In genomic region chr6:131321854-131322639, GRCm38 (mm10) we compare ENCODE assay signal across 22 mouse cellular contexts. TPM values are rescaled to one million over a fixed set of nuclear protein-coding genes. Genes with fewer than 3 reads are reported as not detected.
DNase-seq lines count a peak whose midpoint lies in the region; ATAC-seq and TF ChIP-seq lines count a peak whose summit lies in the region.
"Had no signal": no experiment of that assay in that cellular context is flagged by ENCODE, and none has a peak within 500 bp of the region (broad histone marks: within the 10 kb centered on the region; RNA-seq: fewer than 3 reads in every experiment).

No protein-coding gene starts in this region.

- WGBS in intestine, embryonic 16.5 days: 49% methylated on average over 3 of the region's 3 CpGs
- WGBS in stomach, embryonic 16.5 days: 60% methylated on average over 3 of the region's 3 CpGs

- no peak overlapping the region for H3K9ac ChIP-seq in intestine, embryonic 16.5 days (ENCODE audit: low read depth, low read length)
- no peak overlapping the region for H3K9ac ChIP-seq in stomach, embryonic 16.5 days (ENCODE audit: low read length)
- H3K9ac ChIP-seq: embryonic facial prominence, embryonic 13.5 days; forebrain, embryonic 12.5 days; heart, embryonic 12.5 days; hindbrain, embryonic 14.5 days had no signal

- no peaks in the 10 kb centered on the region; the same call in 1 of the 2 replicates for H3K4me1 ChIP-seq in intestine, embryonic 16.5 days (ENCODE audit: control insufficient read depth, insufficient read depth, low read length)
- no peaks in the 10 kb centered on the region for H3K4me1 ChIP-seq in stomach, embryonic 16.5 days (ENCODE audit: control insufficient read depth, insufficient read depth, low read length)
- H3K4me1 ChIP-seq: embryonic facial prominence, embryonic 13.5 days; forebrain, embryonic 12.5 days; heart, embryonic 12.5 days; hindbrain, embryonic 10.5 days had no signal

- no peaks in the 10 kb centered on the region for H3K27me3 ChIP-seq in intestine, embryonic 16.5 days (replicated peaks; ENCODE audit: control insufficient read depth, insufficient read depth, low read length)
- H3K27me3 ChIP-seq in stomach, embryonic 16.5 days (ENCODE audit: control insufficient read depth, insufficient read depth, low read length): no peaks in the 10 kb centered on the region
- H3K27me3 ChIP-seq: embryonic facial prominence, embryonic 13.5 days; forebrain, embryonic 12.5 days; heart, embryonic 12.5 days had no signal

- H3K9me3 ChIP-seq in intestine, embryonic 16.5 days (ENCODE audit: control insufficient read depth, low read length): no peaks in the 10 kb centered on the region
- H3K9me3 ChIP-seq in stomach, embryonic 16.5 days (replicated peaks; ENCODE audit: control insufficient read depth, low read length): no peaks in the 10 kb centered on the region
- H3K9me3 ChIP-seq: embryonic facial prominence, embryonic 13.5 days; forebrain, embryonic 12.5 days; G1E; heart, embryonic 12.5 days; hindbrain, embryonic 10.5 days had no signal

- no peak overlapping the region for H3K4me3 ChIP-seq in intestine, embryonic 16.5 days (ENCODE audit: low read length)
- H3K4me3 ChIP-seq in stomach, embryonic 16.5 days (replicated peaks; ENCODE audit: low read length): no peak overlapping the region
- no peak overlapping the region for H3K4me3 ChIP-seq in gastrocnemius, adult 2 months
- H3K4me3 ChIP-seq: embryonic facial prominence, embryonic 13.5 days; forebrain, embryonic 12.5 days; heart, embryonic 12.5 days; hindbrain, embryonic 10.5 days had no signal

- intact Hi-C loops in gastrocnemius, adult 2 months (cut with DNase I): no loop called here

- no peak for TF ChIP-seq CTCF in gastrocnemius, adult 2 months (IDR thresholded peaks at IDR 0.05)

- ATAC-seq in intestine, embryonic 16.5 days: peak; percentile 89
- ATAC-seq in stomach, embryonic 16.5 days (ENCODE audit: insufficient read depth, low FRiP score): peak; percentile 66; the same call in 1 of the 2 replicates
- no peak for ATAC-seq in megakaryocyte progenitor cell, adult 5-6 weeks (replicated peaks; ENCODE audit: poor library complexity)
- ATAC-seq: CD4-positive, CD25-positive, alpha-beta regulatory T cell, adult 4 months; forebrain, embryonic 16.5 days had no signal

- H3K4me2 ChIP-seq in intestine, embryonic 16.5 days (ENCODE audit: low read depth, low read length): no peak overlapping the region
- no peak overlapping the region for H3K4me2 ChIP-seq in stomach, embryonic 16.5 days (ENCODE audit: low read depth, low read length)
- H3K4me2 ChIP-seq: embryonic facial prominence, embryonic 13.5 days; forebrain, embryonic 12.5 days; heart, embryonic 12.5 days; hindbrain, embryonic 14.5 days had no signal

- peak; percentile 21 for DNase-seq in urinary bladder, postnatal 14 days (ENCODE audit: low spot score)
- no peak for DNase-seq in urinary bladder, postnatal 10 days (ENCODE audit: low spot score)
- no peak for DNase-seq in cerebellum, postnatal 25 days
- no peak for DNase-seq in gastrocnemius, adult 2 months
- DNase-seq: adrenal gland, postnatal 10 days; B cell, adult 2 months; cerebellum, adult 11 months; cerebellum, adult 8-10 months; cerebellum, postnatal 36 days; gastrocnemius, postnatal 14 days had no signal

- peak overlapping the region; percentile 55 for H3K27ac ChIP-seq in intestine, embryonic 16.5 days (ENCODE audit: low read length)
- 0 out of 2 replicates have a peak overlapping the region, but pooled peaks have one; percentile 4 for H3K27ac ChIP-seq in stomach, embryonic 16.5 days (ENCODE audit: low read length)
- H3K27ac ChIP-seq in gastrocnemius, adult 2 months: no peak overlapping the region
- H3K27ac ChIP-seq: embryonic facial prominence, embryonic 13.5 days; forebrain, embryonic 12.5 days; hindbrain, embryonic 10.5 days; hindbrain, embryonic 14.5 days had no signal

- no peaks in the 10 kb centered on the region for H3K36me3 ChIP-seq in intestine, embryonic 16.5 days (ENCODE audit: control insufficient read depth, insufficient read depth, low read length)
- no peaks in the 10 kb centered on the region for H3K36me3 ChIP-seq in stomach, embryonic 16.5 days (ENCODE audit: control insufficient read depth, insufficient read depth, low read length)
- H3K36me3 ChIP-seq: embryonic facial prominence, embryonic 13.5 days; forebrain, embryonic 12.5 days; G1E; heart, embryonic 12.5 days; hindbrain, embryonic 10.5 days had no signal

RNA-seq across cellular contexts. Expression of gene Magohb, which starts 29.0 kb away (rescaled TPM):
- polyA plus RNA-seq in intestine, embryonic 16.5 days (2015; fragmentation: Nextera tagmentation; extraction: Ambion mirVana): 46.1 and 48.2 TPM in 2 replicates
- polyA plus RNA-seq in stomach, embryonic 16.5 days (2015; fragmentation: Nextera tagmentation; extraction: Ambion mirVana): 42.4 and 51.3 TPM in 2 replicates
- 1 to 10 TPM; 3.0 to 5.9 TPM for total RNA-seq in gastrocnemius, adult 2 months (2021)
- 47.2 and 52.3 TPM in 2 replicates for total RNA-seq in megakaryocyte progenitor cell, adult 5-6 weeks (2015)
- total RNA-seq in megakaryocyte progenitor cell, adult 5-6 weeks (2017): 43.9 and 51.9 TPM in 2 replicates
- total RNA-seq: G1E had no signal
- polyA plus RNA-seq: G1E had no signal

RNA-seq across cellular contexts. Expression of gene Styk1, which starts 31.4 kb away (rescaled TPM):
- 15.2 and 16.5 TPM in 2 replicates for polyA plus RNA-seq in intestine, embryonic 16.5 days (2015; fragmentation: Nextera tagmentation; extraction: Ambion mirVana)
- polyA plus RNA-seq in stomach, embryonic 16.5 days (2015; fragmentation: Nextera tagmentation; extraction: Ambion mirVana): 12.1 and 15.6 TPM in 2 replicates
- total RNA-seq in gastrocnemius, adult 2 months (2021): 1 to 10 TPM; 1.1 TPM
- 0.24 and 0.32 TPM in 2 replicates for total RNA-seq in megakaryocyte progenitor cell, adult 5-6 weeks (2015)
- 0.08 and 0.17 TPM in 2 replicates for total RNA-seq in megakaryocyte progenitor cell, adult 5-6 weeks (2017)
- total RNA-seq: granulocyte monocyte progenitor cell, adult 5-6 weeks had no signal
- polyA plus RNA-seq: CD4-positive, CD25-positive, alpha-beta regulatory T cell, adult 4 months; G1E had no signal

Comparison
In these comparisons a context has a peak if more than half of its experiments do, and no peak if none do; other contexts are left out.
1. RNA of gene Magohb, which starts 29.0 kb away (total RNA-seq): 43.9 to 52.3 TPM in megakaryocyte progenitor cell, adult 5-6 weeks; 3.0 to 5.9 TPM in gastrocnemius, adult 2 months; every median in the first group is over 4 times any median in the second.